Mouse (Mus musculus): ENCODE measurements around the gene Trim7. TPM values are rescaled to one million over a fixed set of nuclear protein-coding genes. Genes with fewer than 3 reads are reported as not detected.
A peak's percentile ranks its signal among the peaks of the same experiment; 100 is the strongest.

Trim7 gene
- polyA plus RNA-seq, 1 experiment = 1.9 TPM

GRCm38 (mm10) chr11:48863808-48864207, 37.9 kb downstream of the Trim7 start:
- H3K36me3 ChIP-seq (ENCODE audit: control insufficient read depth, insufficient read depth) = peaks cover 38% of the 10 kb centered on the region
- H3K79me2 ChIP-seq (ENCODE audit: control insufficient read depth, insufficient read depth) = peaks cover 32% of the 10 kb centered on the region
- TF ChIP-seq FOSL1 (IDR thresholded peaks at IDR 0.05; ENCODE audit: insufficient read depth, low read length, poor library complexity, severe bottlenecking) = no peak
- TF ChIP-seq MYOG (IDR thresholded peaks at IDR 0.05; ENCODE audit: control insufficient read depth, extremely low read depth, insufficient read length) = no peak
- TF ChIP-seq CTCF (IDR thresholded peaks at IDR 0.05; ENCODE audit: control insufficient read depth, insufficient read depth, insufficient read length) = no peak
- no peak for TF ChIP-seq CEBPB (IDR thresholded peaks at IDR 0.05; ENCODE audit: low read depth)
- no peak for TF ChIP-seq MAX (IDR thresholded peaks at IDR 0.05)
- H3K27me3 ChIP-seq (ENCODE audit: control insufficient read depth, insufficient read depth, insufficient read length) = no peaks in the 10 kb centered on the region
- no peak overlapping the region for H3K4me3 ChIP-seq (ENCODE audit: insufficient read depth, poor library complexity, severe bottlenecking)
- H3ac ChIP-seq (ENCODE audit: control insufficient read depth, insufficient read length, low read depth) = no peak overlapping the region
- H3K79me3 ChIP-seq (ENCODE audit: low read depth) = peaks cover 16% of the 10 kb centered on the region

- peaks cover 56% of the 10 kb centered on the region for H3K79me2 ChIP-seq (ENCODE audit: control insufficient read depth, insufficient read depth)
- H3K79me3 ChIP-seq (ENCODE audit: low read depth) = peaks cover 36% of the 10 kb centered on the region
- no peak overlapping the region for H3K4me3 ChIP-seq (ENCODE audit: insufficient read depth, poor library complexity, severe bottlenecking)
- H3K27me3 ChIP-seq (ENCODE audit: control insufficient read depth, insufficient read depth, insufficient read length) = no peaks in the 10 kb centered on the region
- no peak for TF ChIP-seq MYOD1 (IDR thresholded peaks at IDR 0.05; ENCODE audit: control insufficient read depth, insufficient read length, low read depth)
- TF ChIP-seq MAX (IDR thresholded peaks at IDR 0.05) = no peak
- no peak for TF ChIP-seq FOSL1 (IDR thresholded peaks at IDR 0.05; ENCODE audit: insufficient read depth, low read length, poor library complexity, severe bottlenecking)
- TF ChIP-seq MYOG (IDR thresholded peaks at IDR 0.05; ENCODE audit: control insufficient read depth, extremely low read depth, insufficient read length) = no peak
- TF ChIP-seq CTCF (IDR thresholded peaks at IDR 0.05; ENCODE audit: control insufficient read depth, insufficient read depth, insufficient read length) = no peak
- TF ChIP-seq USF1 (IDR thresholded peaks at IDR 0.05; ENCODE audit: low read depth) = no peak
- no peak for TF ChIP-seq CEBPB (IDR thresholded peaks at IDR 0.05; ENCODE audit: low read depth)
- peaks cover 38% of the 10 kb centered on the region for H3K36me3 ChIP-seq (ENCODE audit: control insufficient read depth, insufficient read depth)
- no peak overlapping the region for H3ac ChIP-seq (ENCODE audit: control insufficient read depth, insufficient read length, low read depth)
Measured at GRCm38 (mm10) chr11:48866481-48866880, 40.5 kb downstream of the Trim7 start.

GRCm38 (mm10) chr11:48869380-48870110, 43.6 kb downstream of the Trim7 start:
- Histone ChIP-seq H3K79me3 (ENCODE audit: low read depth) (peaks cover 36% of the 10 kb centered on the region), H3ac (ENCODE audit: control insufficient read depth, insufficient read length, low read depth) (peak overlapping the region; percentile 40), H3K27me3 (ENCODE audit: control insufficient read depth, insufficient read depth, insufficient read length) (no peaks in the 10 kb centered on the region), H3K4me3 (ENCODE audit: insufficient read depth, poor library complexity, severe bottlenecking) (peak overlapping the region; percentile 45), H3K79me2 (ENCODE audit: control insufficient read depth, insufficient read depth) (peaks cover 68% of the 10 kb centered on the region), H3K36me3 (ENCODE audit: control insufficient read depth, insufficient read depth) (peaks cover 31% of the 10 kb centered on the region)
- TF ChIP-seq FOSL1 (IDR thresholded peaks at IDR 0.05; ENCODE audit: insufficient read depth, low read length, poor library complexity, severe bottlenecking) (no peak), MAX (IDR thresholded peaks at IDR 0.05) (no peak), CTCF (IDR thresholded peaks at IDR 0.05; ENCODE audit: control insufficient read depth, insufficient read depth, insufficient read length) (no peak), MYOG (IDR thresholded peaks at IDR 0.05; ENCODE audit: control insufficient read depth, extremely low read depth, insufficient read length) (no peak), MYOD1 (IDR thresholded peaks at IDR 0.05; ENCODE audit: control insufficient read depth, insufficient read length, low read depth) (no peak), CEBPB (IDR thresholded peaks at IDR 0.05; ENCODE audit: low read depth) (no peak), USF1 (IDR thresholded peaks at IDR 0.05; ENCODE audit: low read depth) (no peak)

- peaks cover 66% of the 10 kb centered on the region for H3K79me2 ChIP-seq (ENCODE audit: control insufficient read depth, insufficient read depth)
- H3K4me3 ChIP-seq (ENCODE audit: insufficient read depth, poor library complexity, severe bottlenecking) = peak overlapping the region; percentile 45
- TF ChIP-seq USF1 (IDR thresholded peaks at IDR 0.05; ENCODE audit: low read depth) (peak; percentile 95), MYOD1 (IDR thresholded peaks at IDR 0.05; ENCODE audit: control insufficient read depth, insufficient read length, low read depth) (no peak)
- H3ac ChIP-seq (ENCODE audit: control insufficient read depth, insufficient read length, low read depth) = peak overlapping the region; percentile 82
- peaks cover 36% of the 10 kb centered on the region for H3K79me3 ChIP-seq (ENCODE audit: low read depth)
- no peaks in the 10 kb centered on the region for H3K27me3 ChIP-seq (ENCODE audit: control insufficient read depth, insufficient read depth, insufficient read length)
- peaks cover 21% of the 10 kb centered on the region for H3K36me3 ChIP-seq (ENCODE audit: control insufficient read depth, insufficient read depth)
Measured at GRCm38 (mm10) chr11:48870781-48871180, 44.8 kb downstream of the Trim7 start.

GRCm38 (mm10) chr11:48871201-48871772, 45.3 kb downstream of the Trim7 start, which contains the start of gene Irgm1:
TSS of gene Irgm1 (minus strand) at chr11:48871683.
- TF ChIP-seq MYOG (IDR thresholded peaks at IDR 0.05; ENCODE audit: control insufficient read depth, extremely low read depth, insufficient read length) (no peak), MYOD1 (IDR thresholded peaks at IDR 0.05; ENCODE audit: control insufficient read depth, insufficient read length, low read depth) (no peak), FOSL1 (IDR thresholded peaks at IDR 0.05; ENCODE audit: insufficient read depth, low read length, poor library complexity, severe bottlenecking) (no peak), CTCF (IDR thresholded peaks at IDR 0.05; ENCODE audit: control insufficient read depth, insufficient read depth, insufficient read length) (no peak), USF1 (IDR thresholded peaks at IDR 0.05; ENCODE audit: low read depth) (no peak), CEBPB (IDR thresholded peaks at IDR 0.05; ENCODE audit: low read depth) (no peak), MAX (IDR thresholded peaks at IDR 0.05) (no peak)
- peaks cover 16% of the 10 kb centered on the region for H3K36me3 ChIP-seq (ENCODE audit: control insufficient read depth, insufficient read depth)
- H3K27me3 ChIP-seq (ENCODE audit: control insufficient read depth, insufficient read depth, insufficient read length) = no peaks in the 10 kb centered on the region
- peak within 1 kb of the TSS; percentile 45 for H3K4me3 ChIP-seq (ENCODE audit: insufficient read depth, poor library complexity, severe bottlenecking)
- peak within 1 kb of the TSS; percentile 82 for H3ac ChIP-seq (ENCODE audit: control insufficient read depth, insufficient read length, low read depth)
- H3K79me2 ChIP-seq (ENCODE audit: control insufficient read depth, insufficient read depth) = peaks cover 61% of the 10 kb centered on the region
- peaks cover 35% of the 10 kb centered on the region for H3K79me3 ChIP-seq (ENCODE audit: low read depth)

Measured in C2C12 (cell line).